Mouse (Mus musculus) retina, embryonic 14.5 days (tissue): ENCODE data around the gene Ift80.
"Not testable (repeated sequence)": the region's sequence is repeated elsewhere in the genome, so short reads cannot be mapped to it uniquely, and the experiment has no call there.

Experiments
- DNase-seq: peaks from one replicate; pipeline ENCODE4 v3.0.0-alpha.2; 2015; ENCODE audit warnings: low spot score

The Ift80 gene

DNA sequence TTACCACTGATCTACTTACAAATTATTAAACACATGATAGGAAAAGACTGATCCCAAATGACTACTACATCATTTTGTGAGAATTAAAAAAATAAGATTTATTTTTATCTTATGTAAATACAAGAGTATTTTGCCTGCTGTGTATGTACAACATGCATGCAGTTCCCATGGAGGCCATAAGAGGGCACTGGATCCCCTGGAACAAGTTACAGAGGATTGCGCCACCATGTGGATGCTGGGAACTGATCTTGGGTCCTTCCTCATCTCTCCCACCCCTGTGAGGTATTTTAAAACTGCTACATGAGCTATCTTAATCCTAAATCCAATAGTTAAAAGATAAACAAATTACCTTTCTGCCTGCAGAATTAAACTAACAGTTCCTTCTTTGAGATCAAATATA is 68.9 kb downstream of the Ift80 start:
- DNase-seq = peak; percentile 31

DNA sequence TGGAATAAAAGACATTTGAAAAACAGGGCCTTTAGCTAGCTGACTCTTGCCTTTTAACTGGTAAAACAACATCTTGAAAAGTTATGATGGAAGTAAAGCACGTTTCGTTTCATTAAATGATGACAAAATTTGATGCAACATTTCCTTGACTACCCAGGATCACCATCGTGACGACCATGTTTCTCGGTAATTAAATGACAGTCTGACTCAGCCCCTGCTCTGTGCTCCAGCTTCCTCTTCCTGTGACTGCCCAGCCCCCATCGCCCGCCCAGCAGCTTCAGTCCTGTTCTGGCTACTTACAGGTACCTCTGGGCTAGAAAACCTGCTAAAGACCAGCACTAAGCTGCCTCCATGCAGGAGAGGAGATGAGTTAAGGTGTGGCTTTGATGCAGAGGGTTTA is 70.1 kb downstream of the Ift80 start:
- DNase-seq = no peak

DNA sequence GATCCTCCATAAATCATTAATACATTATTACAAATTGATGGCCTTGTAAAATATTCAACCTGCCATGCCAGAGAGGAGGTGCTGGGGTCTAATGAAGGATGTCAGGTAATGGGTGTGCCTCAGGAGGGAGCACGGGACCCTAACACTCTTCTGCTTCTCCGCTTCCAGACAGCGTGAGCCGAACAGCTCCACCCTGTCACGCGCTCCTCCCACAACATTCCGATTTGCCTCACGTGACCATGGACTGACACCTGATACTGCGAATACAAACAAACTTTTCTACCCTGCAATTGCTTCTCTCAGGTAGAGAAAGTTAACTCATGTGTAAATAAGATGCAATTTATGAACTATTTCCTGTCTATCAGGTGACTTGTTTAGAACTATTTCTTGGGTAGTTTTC is 75.8 kb downstream of the Ift80 start:
- peak; percentile 17 for DNase-seq

GRCm38 (mm10) chr3:68907509-68907908 is 96.9 kb downstream of the Ift80 start:
- no peak for DNase-seq

DNA sequence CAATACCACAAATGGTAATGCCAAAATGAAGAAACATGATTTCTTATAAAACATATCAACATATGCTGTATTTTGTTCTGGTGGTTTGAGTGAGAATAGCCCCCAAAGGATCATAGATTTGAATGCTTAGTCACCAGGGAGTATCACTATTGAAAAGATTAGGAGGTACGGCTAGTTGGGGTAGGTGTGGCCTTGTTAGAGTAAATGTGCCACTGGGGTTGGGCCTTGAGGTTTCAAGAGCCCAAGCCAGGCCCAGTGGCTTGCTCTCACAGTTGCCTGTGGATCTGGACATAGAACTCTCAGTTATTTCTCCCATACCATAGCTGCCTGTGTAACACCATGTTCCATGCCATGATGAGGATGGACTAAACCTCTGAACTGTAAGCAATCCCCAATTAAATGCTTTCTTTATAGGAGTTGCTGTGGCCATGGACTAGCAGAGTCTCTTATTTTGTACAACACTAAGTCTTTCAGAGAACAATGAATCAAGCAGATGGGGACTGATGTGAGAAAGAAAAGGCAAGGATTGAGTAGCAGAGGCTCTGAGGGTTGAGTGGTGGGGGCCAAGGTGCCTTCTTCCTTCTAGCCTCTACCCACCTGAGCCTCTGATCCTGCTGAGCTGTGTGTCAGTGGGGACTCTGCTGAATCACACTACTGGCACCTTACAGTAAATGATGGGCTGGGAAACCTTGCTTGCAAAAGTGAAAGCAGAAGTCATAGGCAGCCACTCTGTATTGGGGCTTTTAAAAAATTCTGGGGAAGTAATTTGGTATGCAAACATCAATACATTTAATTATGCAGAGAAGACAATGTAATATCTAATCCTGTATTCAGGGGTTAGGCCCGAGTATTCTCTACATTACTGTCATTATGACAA is 99.2 kb downstream of the Ift80 start:
- no peak for DNase-seq

GRCm38 (mm10) chr3:68902636-68903035 is 101.7 kb downstream of the Ift80 start:
- DNase-seq = not testable (repeated sequence)

- no peak for DNase-seq
These were observed 107.2 kb downstream of the Ift80 start for GRCm38 (mm10) chr3:68897154-68897553.

DNA sequence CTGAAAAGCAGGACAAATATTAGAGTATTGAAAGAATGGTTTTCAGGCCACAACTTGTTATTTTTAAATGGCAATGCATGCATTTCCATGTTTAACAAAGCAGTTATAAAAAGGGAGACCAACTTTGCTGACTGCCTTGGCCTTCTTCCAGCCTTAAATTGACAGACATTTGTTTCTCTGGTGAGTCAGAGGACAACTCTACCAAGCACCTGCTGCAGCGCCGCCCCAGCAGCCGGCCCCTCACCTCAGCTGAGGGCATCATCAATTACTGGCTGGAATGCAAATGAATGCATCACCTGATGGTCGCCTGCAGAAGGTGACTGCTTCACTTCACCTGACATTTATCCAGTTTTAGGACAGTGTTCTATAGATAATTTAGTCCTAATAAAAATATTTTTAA is 108.9 kb downstream of the Ift80 start:
- DNase-seq = no peak

DNA sequence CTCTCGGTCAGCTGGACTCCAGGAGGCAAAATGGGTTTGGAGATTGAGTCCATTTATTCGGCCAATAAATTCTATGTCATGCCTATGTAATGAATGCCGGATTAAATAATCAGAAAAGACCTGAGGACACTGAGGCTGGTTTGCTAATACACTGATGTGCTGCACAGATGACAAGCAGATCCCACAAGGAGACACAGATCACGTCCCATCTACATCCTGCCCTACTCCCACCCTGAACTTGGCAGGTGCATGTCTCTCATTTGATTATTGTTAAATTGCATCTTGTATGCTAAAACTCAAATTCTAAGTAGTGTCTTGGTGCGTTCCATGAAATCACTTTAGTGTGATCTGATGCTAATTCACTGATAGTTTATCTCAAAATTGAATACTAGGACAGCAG is 117.5 kb downstream of the Ift80 start:
- DNase-seq = no peak

DNA sequence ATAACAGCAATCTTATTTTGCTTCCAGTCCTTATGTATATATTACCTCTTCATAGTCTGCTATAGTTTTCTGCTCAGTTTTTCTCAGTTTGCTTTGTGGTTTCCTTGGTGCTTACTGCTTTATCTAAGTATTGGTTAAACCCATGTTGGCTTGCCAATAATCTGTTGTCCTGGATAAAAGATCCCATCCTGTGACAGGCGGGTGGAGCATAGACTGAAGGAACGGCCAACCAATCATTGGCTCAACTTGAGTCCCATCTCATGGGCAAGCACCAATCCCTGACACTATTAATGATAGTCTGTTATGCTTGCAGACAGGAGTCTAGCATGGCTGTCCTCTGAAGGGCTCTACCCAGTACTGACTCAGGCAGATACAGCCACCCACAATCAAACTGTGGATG is 130.3 kb downstream of the Ift80 start:
- no peak for DNase-seq

- DNase-seq = no peak
These were observed 133.8 kb downstream of the Ift80 start for GRCm38 (mm10) chr3:68870568-68870950.

GRCm38 (mm10) chr3:68869691-68870567 is 134.4 kb downstream of the Ift80 start:
- peak; percentile 73 for DNase-seq

GRCm38 (mm10) chr3:68869211-68869690 is 135.1 kb downstream of the Ift80 start, which contains the start of gene 1110032F04Rik:
TSS of gene 1110032F04Rik (plus strand) at chr3:68869586.
- peak; percentile 73 for DNase-seq

- DNase-seq = no peak
These were observed 152.0 kb downstream of the Ift80 start for GRCm38 (mm10) chr3:68852414-68852813.

- peak; percentile 53 for DNase-seq
These were observed 156.0 kb downstream of the Ift80 start for GRCm38 (mm10) chr3:68848323-68848722.

- no peak for DNase-seq
These were observed 160.3 kb downstream of the Ift80 start for GRCm38 (mm10) chr3:68844025-68844424.
